Mouse (Mus musculus): ENCODE results near the gene 2300002M23Rik.

DNA sequence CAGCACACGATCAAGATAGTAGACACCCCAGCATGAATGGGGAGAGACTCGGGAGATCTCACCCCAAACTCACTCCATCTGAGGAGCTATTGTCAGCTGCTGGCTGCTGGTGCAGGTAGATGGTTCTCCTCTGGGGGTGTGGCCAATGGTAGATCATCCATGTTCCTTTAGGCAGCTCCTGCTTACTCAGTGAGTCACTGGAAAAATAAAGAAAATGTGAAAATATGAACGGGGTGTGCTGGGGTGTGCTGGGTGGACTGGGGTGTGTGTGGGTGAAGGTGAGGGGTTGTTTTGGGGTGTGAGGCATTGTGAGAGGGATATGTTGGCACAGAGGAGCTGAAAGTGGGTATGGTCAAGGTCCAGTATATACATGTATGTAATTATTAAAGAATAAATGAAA is 30.1 kb downstream of the 2300002M23Rik start:
- TF ChIP-seq CTCF (IDR thresholded peaks at IDR 0.05; ENCODE audit: low read depth, low read length) (no peak), GATA1 (IDR thresholded peaks at IDR 0.05; ENCODE audit: borderline replicate concordance, low read length) (no peak), TAL1 (conservative IDR thresholded peaks at IDR 0.05; ENCODE audit: low read depth, low read length) (no peak), GATA2 (IDR thresholded peaks at IDR 0.05; ENCODE audit: borderline replicate concordance, low read depth, low read length) (no peak), POLR2AphosphoS5 (IDR thresholded peaks at IDR 0.05; ENCODE audit: insufficient replicate concordance, low read depth, low read length) (no peak)
